Mouse (Mus musculus): ENCODE results near the gene Lpp. TPM values are rescaled to one million over a fixed set of nuclear protein-coding genes. Genes with fewer than 3 reads are reported as not detected.

Gene Lpp
- polyA plus RNA-seq, 1 experiment, result 137 TPM

DNA sequence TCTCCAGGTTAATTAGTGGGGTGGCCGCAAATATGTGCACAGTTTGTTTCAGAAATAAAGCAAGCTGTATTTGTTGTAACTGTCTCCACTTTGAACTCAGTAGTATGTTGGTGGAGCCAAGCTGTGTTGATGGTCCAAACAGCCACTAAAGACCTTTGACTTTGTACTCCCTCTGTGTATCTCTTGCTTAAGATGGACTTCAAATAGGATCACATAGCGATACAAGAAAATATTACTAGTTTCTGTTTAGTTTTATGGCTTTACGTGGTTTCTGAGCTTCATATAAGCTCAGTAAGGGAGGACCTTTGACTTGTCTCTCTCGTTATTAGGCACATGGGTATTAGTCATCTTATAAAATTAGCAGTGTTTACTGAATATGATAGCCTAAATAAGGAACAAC is 485.7 kb downstream of the Lpp start:
- no peak for DNase-seq (ENCODE audit: low spot score)

DNA sequence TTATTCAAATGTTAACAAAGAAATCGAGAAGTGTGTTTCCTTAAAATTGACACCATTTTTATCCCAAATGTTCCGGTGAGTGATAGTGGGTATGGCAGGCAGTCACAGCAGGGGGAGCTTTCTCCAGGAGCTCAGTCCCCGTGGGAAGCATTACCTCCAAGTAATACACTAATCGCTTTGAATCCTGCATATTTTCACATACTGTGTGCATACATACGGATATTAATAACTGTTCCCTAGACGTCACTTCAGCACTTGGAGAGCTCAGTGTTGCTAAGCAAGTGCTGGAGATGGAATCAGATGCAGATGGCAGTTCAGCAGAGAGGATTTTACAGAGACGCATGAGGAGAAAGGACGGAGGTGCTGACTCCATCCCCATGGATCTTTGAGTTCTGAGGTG is 487.4 kb downstream of the Lpp start:
- no peak for DNase-seq (ENCODE audit: low spot score)

DNA sequence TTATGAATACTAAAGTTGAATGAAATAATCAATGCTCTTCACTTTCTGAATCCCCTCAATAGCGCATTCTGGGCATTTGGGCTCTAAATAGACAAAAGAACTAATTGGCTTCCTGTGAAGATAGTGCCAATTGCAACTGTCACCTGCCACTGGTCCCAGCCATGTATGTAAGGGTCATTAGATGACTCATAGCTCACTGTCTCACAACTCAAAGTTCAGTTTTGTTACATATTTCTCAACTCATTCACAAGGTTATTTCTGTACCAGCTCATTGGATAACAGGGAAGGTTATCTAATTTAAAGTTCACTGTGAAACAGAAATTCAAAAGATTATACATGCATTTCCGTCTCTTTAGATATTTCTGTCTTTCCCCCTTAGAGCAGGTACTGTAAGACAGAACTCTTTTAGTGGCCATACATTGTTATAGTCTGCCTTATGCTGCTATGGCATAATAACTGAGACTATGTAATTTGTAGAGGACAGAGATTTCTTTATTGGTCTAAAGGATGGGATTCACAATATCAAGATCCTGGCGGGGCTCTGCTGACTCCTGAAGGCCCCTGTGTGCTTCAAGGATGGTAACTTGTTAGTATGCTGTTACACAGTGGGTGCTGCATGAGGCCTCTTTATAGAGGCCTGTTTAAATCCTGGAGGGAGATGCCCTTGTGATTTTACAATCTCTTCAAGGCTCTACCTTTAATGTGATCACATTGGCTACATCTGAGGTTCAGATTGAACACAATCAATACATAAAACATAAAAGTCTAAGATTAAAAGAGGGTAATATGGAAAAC is 488.9 kb downstream of the Lpp start:
- no peak for DNase-seq (ENCODE audit: low spot score)

DNA sequence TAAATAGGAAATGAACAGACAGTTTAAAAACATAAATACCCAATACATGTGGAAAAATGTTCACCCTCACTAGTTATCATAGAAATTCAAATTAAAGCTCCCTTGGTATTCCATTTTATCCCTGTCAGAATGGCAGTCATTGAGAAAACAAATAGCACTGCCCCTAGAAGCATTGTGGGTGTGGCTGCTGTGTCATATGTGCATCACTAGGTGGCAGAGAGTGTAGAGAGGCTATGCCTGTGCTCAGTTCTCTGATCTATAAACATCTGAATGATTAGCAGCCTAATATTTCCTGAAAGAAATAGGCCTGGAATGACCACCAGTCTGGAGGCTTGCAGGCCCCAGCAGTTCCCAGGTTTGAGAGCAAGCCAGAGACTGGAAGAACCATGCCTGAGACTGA is 490.7 kb downstream of the Lpp start:
- no peak for DNase-seq (ENCODE audit: low spot score)

DNA sequence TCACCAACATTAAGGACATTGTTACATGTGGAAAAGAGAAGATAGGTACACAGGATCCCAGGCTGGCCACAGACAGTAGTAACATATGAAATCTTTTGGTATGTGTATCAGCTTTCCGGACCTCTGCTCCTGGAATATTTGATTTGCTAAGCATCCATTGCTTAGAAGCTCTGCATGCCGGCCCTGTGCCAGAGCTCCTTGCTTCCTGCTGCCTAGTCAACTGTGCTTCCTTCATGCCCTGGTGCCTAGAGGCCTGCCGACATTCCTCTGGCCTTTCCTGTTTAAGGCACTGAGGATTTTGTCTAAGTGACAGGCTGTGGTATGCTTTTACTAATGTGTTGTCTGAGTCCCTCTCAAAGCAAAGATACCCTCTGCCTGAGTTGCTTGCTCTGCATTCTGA is 493.0 kb downstream of the Lpp start:
- no peak for DNase-seq (ENCODE audit: low spot score)

DNA sequence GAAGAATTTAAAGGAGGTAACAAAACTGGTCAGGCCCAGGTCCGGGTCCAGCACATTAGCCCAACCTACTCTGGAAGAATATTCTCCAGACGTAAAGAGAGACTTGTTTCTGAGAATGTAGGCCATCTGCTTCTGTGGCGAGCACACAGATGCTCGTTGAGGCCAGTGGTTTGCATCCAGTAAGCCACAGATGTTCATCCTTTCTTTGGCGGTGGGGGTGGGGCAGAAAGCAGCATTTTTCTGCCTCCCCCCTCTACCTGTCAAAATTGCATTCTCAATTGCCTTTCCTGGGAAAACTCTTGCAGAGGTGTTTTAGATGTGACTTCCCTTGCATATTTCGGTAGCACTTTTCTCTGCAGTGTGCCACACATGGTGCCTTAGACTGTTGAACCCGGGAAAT is 493.6 kb downstream of the Lpp start:
- DNase-seq (ENCODE audit: low spot score), result no peak

DNA sequence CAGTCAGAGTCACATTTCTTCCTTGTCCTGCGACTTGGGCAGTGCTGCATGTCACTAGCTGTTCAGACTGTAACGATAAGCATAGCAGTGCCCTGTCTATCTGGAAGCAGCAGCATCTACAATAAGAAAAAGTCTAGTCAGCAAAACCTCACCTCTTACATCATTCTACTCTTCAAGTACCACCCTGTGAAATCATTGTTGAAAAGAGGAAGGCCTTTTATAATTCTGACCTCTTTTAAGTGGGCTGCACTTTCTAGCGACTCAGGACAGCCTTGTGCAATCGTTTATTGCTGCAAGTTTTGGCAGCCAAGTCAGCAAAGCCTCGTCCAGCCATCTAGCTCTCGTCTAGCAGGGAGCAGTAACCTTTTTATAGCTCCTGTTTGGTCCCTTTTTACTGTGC is 498.1 kb downstream of the Lpp start:
- no peak for DNase-seq (ENCODE audit: low spot score)

DNA sequence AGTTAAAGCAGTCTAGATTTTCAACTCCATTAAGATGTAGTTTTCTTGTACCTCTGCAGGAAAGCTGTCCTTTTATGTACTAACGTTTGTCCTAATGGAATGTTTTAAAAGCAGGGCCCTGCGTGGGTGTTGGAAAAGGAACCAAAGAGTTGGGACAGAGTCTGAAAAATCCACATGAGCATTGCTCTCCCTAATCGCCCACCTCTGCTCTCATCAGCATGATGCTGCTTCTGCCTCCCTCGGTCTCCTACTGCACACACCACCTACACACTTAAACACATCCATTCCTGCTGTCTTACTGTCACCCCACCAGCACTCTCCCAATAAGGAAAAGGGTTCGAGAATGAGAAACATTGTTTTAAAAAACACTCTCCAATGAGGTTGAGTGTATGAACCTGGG is 501.9 kb downstream of the Lpp start:
- DNase-seq (ENCODE audit: low spot score), result no peak

DNA sequence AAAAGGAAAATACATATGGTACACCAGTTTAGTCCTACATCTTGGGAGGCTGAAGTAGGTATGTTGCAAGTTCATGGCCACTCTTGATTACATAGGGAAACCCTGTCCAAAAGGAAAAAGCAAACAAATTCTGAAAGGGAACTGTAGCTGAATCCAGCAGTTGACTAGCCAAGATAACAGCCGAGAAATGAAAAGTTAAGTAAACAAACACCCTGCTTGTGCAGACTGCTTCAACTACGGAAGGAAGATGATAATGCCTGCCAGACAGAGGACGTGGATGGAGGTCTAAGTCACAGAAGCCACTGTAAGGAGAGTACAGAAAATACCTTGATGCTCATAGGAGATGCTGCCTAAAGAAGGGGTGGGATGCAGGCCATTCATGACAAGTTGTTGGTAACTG is 504.3 kb downstream of the Lpp start:
- DNase-seq (ENCODE audit: low spot score), result no peak

DNA sequence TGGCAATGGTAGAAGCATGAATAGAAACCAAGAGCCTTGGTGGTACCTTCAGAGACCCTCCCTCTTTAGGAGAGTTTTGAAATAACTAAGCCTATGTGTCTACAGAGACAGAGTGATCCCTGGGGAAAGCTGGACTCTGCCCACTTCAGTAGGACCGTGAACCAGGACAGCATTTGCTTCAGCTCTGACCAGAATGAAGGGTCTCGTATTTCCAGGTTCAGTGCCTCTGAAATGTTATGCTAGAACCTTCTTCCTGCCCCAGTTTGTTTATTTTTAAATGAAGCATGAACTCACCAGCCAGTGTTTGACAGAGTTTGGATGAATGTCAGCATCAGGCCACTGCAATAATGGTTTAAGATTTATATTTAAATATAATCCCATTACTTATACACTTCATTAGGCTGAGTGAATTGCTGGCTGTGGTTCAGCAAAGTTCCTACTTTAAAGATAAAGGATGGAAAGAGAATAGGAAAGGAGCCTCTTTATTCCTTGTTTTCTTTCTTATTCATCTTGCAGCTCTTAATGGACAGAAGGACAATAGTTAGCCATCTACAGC is 507.0 kb downstream of the Lpp start:
- no peak for DNase-seq (ENCODE audit: low spot score)

DNA sequence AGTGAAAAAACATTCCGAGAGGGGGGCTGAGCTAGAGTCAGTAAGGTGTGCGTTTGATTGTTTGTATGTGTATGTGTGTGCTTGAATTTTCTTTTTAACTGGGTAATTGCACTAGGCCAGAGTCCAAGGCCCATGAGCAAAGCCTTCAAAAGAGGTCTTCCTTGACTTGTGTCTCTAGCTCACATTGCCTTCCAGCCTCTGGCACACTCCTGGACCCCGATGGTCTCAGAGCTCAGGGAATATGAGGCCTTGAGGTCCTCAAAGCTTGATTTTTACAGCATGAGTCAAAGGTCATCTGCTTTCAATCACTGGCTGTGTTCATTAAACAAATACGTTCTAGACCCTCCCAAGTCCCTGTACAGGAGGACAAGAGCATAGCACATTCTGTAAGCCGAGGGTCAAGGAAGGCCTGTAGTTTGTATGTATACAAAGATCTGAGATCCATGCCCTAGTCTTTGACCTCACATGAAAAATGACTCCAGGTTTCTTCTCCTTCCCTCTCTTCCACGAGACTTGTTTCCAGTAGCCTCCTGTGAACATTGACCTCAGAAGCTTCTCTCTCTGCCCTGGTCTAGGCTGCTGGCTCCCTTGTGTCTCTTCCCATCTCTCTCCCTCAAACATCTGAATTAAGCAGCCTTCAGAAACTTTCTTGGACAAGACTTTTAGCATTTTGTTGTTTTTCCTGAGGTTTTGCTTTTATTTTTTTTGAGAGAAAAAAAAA is 508.0 kb downstream of the Lpp start:
- DNase-seq (ENCODE audit: low spot score), result no peak

DNA sequence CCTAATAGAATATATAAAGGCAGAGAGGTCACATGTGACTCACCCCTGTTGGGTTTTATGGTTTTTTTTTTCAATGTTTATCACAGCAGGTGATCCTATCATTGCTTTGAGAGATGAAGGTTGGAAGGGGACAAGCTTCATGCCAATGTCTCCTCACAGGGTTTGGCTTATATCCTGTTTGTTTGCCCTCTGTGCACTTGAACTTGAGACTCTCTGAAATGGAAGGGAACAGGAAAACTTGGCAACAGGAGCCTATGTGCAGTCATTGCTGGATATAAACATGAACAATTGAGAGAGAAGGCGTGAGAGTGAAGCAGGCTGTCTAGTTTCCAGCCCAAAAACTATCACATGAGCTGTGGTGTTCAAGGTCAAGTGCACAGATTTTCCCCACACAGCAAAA is 508.8 kb downstream of the Lpp start:
- no peak for DNase-seq (ENCODE audit: low spot score)

DNA sequence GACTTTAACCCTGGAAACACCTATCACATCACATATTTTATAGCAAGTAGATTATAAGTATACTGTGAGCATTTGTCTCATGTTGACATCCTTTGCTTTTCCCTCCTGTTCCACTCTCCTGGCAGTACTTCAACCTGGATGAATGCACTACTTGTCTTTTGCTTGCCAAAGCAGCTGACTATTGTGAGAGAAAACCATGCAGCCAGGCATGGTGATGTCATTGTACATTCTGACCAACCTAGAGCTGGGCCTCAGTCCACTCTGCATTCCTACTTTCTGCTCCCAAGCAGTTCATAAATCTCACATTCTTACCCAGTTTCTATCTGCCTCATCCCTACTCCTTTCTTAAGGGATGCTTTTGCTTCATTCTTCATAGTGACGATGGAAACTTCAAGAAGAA is 515.6 kb downstream of the Lpp start:
- no peak for DNase-seq (ENCODE audit: low spot score)

DNA sequence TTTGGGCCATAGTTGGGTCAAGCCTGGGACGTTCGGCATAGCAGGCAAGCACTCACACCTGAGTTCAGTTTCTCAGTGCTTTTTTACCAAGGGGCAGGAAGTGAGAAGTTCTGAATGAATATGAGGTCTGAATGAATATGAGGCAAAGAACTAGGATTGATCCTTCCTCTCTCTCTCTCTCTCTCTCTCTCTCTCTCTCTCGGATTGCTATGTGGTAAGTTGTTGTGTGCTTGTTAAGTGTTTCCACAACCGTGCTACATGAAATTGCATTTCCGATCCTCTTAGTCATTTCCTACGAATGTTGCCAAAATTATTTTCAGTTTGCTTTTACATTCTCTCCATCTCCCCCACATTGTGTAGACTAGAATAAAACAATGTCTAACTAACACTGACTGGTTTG is 517.0 kb downstream of the Lpp start:
- no peak for DNase-seq (ENCODE audit: low spot score)

DNA sequence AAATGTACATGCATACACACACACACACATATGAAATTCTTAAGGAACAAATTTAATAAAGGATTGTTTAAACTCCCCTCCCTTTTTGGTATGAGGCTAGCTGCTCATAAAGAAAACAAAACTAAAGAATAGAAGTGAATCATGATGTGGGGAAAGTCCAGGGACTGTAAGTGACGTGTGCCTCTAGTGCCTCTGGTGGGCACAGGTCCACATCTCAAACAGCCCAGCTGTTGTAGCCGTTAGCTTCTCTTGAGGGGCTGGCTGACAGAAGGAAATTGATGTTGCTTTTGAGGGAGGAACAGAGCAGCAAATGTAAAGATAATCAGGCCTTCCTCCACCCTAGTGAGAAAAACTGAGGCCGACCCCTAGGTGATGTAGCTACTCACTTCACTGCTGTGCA is 517.5 kb downstream of the Lpp start:
- no peak for DNase-seq (ENCODE audit: low spot score)

DNA sequence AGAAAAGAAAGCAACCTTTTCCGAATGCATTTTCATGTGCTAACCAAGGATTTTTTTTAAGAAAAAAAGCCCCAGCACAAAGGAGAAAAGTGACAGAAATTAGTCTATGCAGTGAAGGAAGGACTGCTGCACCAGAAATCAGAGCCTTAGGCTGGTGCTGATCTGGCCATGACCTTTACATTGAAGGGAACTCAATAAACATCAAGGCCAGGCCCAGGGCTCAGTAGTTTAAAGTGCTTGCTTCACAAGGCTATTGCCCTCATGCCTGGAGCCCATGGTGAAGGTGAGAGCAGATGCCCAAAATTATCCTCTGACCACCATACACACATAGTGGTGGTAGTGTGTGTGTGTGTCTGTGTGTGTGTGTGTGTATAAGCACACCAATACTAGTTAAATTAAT is 519.1 kb downstream of the Lpp start:
- no peak for DNase-seq (ENCODE audit: low spot score)

DNA sequence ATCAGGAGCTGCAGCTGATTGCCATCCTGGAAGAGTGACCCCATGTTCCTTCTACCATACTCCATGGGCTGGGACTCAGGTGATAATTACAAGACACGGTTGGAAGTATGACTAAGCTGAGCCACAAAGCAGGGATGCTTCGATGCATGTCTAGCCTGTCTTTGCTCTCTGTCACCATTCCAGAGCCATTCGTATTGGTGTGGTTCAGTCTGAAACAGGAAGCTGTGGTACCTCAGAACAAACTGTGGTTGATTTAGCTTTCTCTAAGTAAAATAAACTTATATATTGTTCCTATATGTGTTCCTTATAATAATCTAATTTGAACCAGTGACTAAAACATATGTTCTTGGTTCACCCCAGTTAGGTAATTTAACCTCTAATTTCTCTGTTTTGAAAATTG is 519.7 kb downstream of the Lpp start:
- no peak for DNase-seq (ENCODE audit: low spot score)

DNA sequence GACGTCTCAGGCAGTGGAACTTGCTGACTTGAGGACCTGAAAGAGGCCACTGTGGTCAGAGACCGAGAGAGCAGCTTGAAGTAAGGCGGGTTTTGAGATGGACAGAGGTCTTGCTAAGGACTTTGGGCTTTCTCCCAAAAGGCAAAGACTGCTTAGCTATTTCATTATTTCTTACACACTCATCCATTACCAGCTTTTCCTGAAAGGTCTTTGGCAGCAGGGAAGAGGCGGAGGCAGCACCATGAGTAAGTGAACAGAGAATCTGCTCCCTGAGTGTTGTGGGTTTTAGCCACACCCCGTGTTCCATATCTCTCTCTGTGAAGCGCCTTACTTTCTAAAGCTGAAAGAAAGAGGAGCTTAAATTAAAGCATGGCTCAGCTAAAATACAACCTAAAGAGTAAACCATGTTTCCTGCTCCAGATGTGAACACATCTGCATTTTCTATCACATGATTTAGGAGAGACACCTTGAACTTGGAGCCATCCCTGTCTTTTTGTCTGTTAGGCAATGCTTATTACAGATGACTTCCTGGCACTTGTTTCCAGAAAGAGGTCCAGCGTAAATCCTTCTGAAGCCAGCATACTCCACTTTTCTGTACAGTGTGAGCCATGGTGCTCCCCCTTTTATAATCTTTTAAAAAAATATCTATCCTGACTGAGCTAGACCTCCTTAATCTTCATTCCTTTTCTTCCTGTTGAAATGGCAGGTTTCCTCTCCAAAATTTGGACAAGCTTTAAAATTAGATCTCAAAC is 520.5 kb downstream of the Lpp start:
- DNase-seq (ENCODE audit: low spot score), result no peak

DNA sequence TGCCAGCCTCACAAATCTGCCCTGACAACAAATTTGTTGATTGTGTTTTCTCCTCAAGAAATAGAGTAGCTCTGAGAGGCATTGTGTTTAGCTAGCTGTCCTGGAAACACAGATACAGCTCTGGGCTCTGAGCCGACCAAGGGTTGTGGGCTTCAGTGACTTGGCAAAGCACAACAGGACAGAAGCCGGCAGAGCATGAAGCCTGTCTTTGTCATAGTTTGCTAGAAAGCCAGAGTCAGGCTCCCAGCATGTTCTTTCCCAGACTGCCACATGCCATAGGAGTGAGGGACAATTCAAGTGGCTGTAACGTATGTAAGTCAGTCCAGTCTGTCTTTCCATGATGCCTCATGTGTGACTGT is 521.1 kb downstream of the Lpp start:
- DNase-seq (ENCODE audit: low spot score), result no peak

DNA sequence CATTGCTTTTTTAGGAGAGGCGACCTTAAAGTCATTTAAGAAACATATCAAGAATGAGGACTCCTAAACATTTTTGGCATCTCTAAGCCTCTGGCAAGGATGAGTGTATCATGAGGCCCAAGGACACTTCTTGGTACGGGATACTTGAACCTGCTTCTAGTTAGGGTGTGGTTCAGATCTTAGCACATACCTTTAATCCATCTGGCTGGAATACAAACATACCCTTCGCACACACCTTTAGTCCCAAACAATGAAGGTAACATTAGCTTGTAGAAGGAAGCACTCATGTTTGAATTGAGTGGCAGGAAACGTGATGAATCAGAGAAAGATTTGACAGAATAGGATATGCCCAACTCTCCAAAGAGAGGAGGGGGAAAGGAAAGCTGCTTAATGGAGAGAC is 522.2 kb downstream of the Lpp start:
- no peak for DNase-seq (ENCODE audit: low spot score)

DNA sequence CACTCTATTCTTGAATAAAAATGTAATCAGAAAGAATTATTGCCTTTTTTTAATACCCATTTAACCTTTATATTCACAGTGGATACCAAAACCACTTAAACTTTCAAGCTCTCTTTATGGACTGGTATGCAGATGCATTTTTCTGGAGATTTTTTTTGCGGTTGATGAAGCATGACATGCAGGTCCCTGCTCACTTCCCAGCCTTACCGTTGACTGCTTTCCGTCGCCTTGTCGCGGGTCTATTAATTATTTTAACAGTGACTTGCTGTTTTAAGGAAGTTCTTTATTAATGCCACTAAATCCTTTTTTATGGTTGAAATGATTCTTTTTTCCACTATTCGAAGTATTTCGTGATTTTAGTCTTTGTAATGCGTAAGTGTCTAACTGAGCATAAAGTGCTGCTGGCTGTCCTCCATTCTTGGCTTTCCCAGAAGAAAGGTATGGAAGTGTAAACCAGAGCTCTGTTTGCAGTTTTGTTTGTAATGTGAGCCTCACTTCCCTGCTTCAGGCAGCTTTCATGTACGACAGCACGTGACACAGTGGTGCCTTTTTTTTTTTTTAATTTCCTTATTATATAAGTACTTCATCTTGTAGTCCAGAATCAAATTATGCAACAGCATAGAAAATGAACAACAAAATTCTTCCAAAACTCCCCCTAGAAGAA is 526.2 kb downstream of the Lpp start:
- DNase-seq (ENCODE audit: low spot score), result no peak

DNA sequence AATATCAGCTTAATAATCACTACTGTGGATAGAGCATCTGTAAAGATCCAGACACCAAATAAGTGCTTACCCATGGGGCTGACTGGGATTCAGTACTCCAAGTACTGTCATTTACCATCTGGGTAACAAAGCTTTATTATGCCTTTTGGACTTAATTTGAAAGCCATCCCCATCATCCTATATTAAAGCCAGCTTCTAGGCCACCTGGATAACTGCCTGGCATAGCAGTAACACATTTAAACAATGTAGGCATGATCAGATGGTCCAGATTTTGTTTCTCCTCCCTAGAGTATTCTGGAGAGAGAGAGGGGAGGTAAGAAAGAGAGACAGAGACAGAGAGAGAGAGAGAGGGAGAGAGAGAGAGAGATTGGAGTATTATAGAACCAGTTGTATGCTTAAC is 536.8 kb downstream of the Lpp start:
- no peak for DNase-seq (ENCODE audit: low spot score)

Measured in urinary bladder, adult 2 months (tissue).